Mouse (Mus musculus): ENCODE data around the gene Mindy4b-ps.

DNA sequence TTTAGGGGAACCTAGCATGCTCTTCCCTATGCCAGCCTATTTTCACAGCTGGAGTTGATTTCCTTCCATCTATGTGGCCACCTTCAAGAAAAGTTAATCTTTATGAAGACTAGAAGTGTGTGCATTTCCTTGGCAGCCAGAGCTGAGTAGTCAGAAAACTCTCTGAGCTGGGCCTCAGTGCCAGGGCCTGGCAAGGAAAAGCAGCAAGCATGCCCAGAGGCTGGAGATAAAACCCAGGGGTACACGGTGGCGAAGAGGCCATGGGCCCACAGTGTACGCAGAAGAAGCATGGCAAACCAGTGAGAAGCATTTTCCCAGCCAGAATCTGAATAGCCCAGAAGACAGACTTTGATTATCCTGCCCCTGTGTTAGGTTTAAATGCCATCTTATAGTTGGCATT lies 7.9 kb downstream of the Mindy4b-ps start:
- TF ChIP-seq POLR2A (IDR thresholded peaks at IDR 0.05; ENCODE audit: borderline replicate concordance, low read depth, low read length) (no peak), CTCF (IDR thresholded peaks at IDR 0.05; ENCODE audit: low read depth, low read length) (no peak)

Data from bone marrow macrophage, adult 2 months (primary cell).